Mouse (Mus musculus) spleen, adult 18-20 months (tissue): ENCODE data around the gene Trim7.
"Not testable (repeated sequence)": the region's sequence is repeated elsewhere in the genome, so short reads cannot be mapped to it uniquely, and the experiment has no call there.

Experiments used
- DNase-seq, 2 experiments: peaks; one replicate each; pipeline ENCODE4 v3.0.0; 2022; ENCODE audit warnings: mixed read lengths in 2 of 2

Gene Trim7

GRCm38 (mm10) chr11:48852624-48853473 lies 26.9 kb downstream of the Trim7 start:
- no peak for DNase-seq

DNA sequence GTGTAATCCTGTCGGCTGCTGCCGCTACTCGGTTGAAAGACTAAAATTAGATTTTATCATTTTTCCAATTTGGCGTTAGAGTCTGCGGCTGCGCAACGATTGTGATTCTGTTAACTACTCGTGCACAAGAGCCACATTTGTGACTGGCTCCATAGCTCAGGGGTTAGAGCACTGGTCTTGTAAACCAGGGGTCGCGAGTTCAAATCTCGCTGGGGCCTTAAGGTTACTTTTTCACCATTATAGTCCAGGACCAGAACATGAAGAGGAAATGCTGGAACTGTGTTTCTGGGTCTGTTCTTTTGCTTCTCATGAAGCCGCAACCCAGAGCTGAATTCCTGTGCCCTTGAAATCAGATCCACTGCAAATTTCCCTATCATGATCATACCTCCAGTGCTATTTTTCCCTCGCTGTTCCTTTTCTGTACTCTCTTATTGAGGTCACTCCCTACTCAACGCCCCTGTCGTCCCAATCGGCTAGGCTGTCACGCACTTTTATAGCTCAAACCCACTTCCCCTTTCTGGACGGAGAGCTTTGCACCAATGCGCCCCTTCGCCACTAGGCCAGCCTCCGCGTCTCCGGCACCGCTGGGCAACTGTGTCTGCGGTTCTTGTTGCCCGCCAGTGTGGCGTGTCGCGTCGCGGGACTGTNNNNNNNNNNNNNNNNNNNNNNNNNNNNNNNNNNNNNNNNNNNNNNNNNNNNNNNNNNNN lies 27.7 kb downstream of the Trim7 start:
- DNase-seq: peak; percentile 75 to 89

GRCm38 (mm10) chr11:48859014-48859413 lies 33.1 kb downstream of the Trim7 start:
- no peak for DNase-seq

- DNase-seq: no peak
These were observed 36.9 kb downstream of the Trim7 start for GRCm38 (mm10) chr11:48862784-48863319.

GRCm38 (mm10) chr11:48863808-48864207 lies 37.9 kb downstream of the Trim7 start:
- no peak for DNase-seq

DNA sequence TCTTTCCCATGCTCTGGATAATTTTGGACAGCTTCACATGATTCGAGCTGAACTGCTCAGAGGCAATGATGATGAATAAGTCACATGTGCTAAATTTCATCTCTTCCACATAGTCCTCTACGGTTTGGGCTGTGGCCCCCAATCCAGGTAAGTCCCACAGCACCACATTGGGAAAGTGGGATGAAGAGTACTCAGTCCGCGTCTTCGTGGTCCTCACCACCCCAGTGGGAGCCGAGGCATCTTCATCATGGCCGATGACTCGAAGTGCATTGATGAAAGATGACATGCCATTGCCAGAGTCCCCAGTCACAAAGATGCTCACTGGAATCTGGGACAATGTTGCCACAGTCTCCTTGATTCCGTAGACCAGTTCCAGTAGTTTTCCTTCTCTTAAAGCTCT lies 40.5 kb downstream of the Trim7 start:
- no peak for DNase-seq

DNA sequence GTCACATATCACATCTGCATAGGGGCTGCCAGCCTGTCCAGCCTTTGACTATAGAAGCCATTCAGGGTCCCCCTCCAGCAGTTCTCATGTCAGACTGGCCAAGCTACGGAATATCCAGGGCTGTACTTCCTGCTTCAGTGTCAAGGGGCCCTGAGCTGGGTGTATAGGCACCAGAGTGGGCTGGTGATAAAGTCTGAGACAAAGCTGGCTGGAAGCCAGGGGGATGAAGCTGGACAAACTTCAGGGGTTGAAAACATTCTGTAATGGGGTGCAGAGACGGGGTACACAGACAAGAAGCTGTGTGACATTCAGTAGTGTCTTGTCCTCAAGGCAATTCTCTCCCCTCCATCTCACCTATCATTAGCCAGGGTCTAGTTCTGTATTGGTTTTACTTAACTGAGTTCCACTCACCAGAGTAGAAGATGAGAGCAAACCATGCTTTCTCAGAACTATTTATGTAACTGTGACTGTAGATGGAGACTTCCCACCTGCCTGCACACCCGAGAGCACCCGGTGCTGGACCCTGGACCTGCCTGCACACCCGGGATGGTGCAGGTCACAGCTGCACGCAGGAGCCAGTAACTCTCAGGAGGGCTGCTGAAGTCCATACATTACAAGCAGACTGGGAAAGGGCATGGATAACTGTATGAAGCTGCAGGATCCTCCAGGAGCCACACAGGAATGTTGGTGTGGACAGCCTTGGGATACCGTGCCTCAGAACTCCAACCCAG lies 43.6 kb downstream of the Trim7 start:
- DNase-seq: no peak

DNA sequence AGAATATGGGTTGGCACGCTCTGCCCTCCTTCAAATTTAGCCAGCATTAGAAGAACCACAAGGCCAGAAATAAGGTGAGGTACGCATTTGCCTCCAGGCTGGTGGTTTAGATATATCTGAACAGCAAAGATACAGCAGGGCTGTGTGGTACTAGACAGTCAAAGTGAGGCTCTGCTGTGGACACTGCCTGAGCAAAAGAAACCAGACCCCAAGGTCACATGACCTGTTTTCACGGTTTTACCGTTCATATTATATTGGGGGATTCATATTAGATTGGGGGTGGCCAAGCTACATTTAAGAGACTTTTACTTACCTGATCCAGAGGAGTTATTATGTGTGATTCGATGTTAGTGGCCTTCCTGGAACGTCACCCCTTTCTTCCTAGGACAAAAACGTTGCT lies 44.8 kb downstream of the Trim7 start:
- no peak for DNase-seq

DNA sequence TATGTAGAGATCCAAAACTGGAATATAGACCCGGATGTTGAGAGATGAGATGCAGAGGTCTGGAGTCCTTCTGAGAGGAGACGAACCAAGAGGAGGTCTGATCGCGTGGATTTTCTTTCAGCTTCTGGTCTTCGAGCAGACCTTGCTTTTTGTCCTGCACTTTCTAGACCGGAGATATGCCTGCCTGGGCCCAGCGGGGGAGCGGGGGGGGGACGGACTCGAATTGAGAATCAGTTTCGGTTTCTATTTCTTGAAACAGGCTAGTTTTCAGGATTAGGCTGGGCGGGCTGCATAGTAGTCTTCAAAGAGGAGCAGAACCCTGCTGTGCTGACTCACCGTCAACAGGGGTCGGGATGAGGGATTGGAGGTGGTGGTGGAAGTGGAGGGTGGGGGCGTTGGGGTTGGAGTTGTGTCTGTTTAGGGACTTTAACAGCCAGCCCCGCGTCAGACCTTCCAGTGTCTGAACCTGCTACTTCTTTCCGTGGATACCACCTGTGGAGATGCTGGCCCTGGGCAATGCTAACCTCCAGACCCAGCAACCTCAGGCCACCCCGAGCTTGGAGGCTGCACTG lies 45.3 kb downstream of the Trim7 start, which contains the start of gene Irgm1:
Gene Irgm1 (minus strand): TSS at position 483 of the 572 bp plus-strand sequence.
- peak; percentile 66 to 76 for DNase-seq

- peak in 1 of 2 experiments; percentile 45 for DNase-seq
These were observed 46.0 kb downstream of the Trim7 start for GRCm38 (mm10) chr11:48871817-48872541.

DNA sequence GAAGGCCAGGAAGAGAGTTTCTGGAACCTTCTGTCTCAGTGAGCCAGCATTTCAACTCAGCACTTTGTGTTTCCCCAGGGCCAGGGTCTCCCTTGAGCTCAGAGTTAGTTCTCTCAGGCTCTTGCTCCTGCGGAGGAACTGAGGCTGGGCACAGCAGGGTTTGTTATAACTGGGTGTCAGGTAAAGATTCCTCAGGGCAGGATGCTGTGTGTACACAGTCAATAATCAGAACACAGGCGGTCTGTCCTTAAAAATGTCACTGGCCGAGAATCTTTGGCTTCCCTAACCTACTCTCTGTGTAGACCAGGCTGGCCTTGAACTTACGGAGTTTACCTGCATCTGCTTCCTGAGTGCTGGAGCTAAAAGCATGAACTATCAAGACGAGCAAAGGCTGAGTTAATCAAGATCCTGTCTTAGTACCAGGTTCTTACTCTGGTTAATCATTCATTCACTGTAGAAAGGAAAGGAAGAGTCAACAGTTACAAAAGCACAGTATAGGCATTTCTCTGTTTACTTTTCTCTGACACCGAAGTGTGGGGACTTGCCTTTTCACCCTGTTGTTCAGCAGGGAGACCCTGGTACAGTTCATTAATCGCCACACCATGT lies 46.9 kb downstream of the Trim7 start:
- DNase-seq: peak in 1 of 2 experiments; percentile 25

GRCm38 (mm10) chr11:48873591-48874290 lies 47.8 kb downstream of the Trim7 start:
- no peak for DNase-seq

GRCm38 (mm10) chr11:48874465-48874864 lies 48.5 kb downstream of the Trim7 start:
- peak in 1 of 2 experiments; percentile 52 for DNase-seq

DNA sequence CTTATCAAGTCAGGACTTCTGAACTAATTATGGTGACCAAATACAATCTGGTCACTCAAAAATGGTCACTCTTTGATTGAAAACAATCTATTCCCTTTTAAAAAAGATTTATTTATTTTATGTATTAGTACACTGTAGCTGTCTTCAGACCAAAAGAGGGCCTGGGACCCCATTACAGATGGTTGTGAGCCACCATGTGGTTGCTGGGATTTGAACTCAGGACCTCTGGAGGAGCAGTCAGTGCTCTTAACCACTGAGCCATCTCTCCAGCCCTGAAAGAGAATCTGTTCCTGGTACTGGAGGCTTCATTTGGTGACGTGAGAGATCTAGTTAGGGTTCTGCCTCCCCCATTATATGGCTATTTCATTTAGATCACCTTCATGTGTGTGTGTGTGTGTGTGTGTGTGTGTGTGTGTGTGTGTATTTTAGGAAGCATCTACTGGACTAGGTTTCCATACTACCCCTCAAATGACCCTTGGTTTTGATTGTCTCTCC lies 49.5 kb downstream of the Trim7 start:
- not testable (repeated sequence) for DNase-seq

GRCm38 (mm10) chr11:48876680-48877079 lies 50.7 kb downstream of the Trim7 start:
- DNase-seq: no peak

- no peak for DNase-seq
These were observed 73.0 kb downstream of the Trim7 start for GRCm38 (mm10) chr11:48898812-48899431.

DNA sequence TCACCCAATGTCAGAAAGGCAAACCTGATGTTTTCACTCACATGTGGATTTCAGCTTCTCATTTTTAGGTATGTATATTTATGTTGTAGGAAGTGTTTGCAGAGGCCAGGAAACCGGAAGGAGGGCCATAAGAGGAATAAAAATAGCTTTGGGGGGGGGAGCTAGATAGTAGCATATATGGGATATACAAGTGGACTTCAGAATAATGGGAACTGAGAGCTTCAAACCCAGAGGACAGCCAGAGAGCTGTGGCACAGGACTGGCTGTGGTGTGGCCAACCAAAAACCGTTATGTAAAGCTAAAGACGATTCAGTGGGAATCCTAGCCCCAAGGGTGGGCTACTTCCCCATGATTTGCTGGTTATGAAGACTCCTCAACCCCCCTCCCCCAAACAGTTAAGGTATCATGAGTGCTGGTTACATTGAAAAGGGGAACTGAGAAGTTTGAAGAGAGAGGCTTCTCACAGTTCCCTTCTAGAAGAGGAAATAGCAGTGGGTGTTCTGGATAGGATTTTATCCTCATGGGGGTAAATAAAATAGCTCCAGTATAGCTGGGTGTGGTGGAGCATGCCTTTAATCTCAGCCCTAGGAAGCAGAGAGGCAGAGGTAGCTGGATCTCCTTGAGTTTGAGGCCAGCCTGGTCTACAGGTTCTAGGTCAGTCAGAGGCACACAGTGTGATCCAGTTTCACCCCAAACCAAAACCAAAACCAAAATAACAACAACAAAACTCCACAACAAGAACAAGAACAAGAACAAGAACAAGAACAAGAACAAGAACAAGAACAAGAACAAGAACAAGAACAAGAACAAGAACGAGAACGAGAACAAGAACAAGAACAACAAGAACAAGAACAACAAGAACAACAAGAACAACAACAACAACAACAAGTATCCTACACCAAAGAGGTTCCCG lies 75.0 kb downstream of the Trim7 start:
- DNase-seq: peak; percentile 18 to 34

- DNase-seq: peak; percentile 16 to 29
These were observed 75.6 kb downstream of the Trim7 start for GRCm38 (mm10) chr11:48901567-48901930.
